Mouse (Mus musculus) cerebellum, adult 2 months (tissue): ENCODE measurements at regions not wholly inside any gene's neighbourhood (a gene's known extent, or its start where the extent isn't known, plus 50 kb on each side); places are given as distances from the start of the nearest gene placed in this dataset.

Experiments used
- CTCF ChIP-seq: fragments of 200-500 bp; IDR thresholded peaks from 2 replicates; pipeline ENCODE4 v1.5.1; 2011; ENCODE audit warnings: low read depth, mild to moderate bottlenecking, control low read depth, low read length, moderate library complexity, borderline replicate concordance; ENCODE audit not compliant: insufficient read depth
- POLR2A ChIP-seq: fragments of 200-500 bp; IDR thresholded peaks from 2 replicates; pipeline ENCODE4 v1.6.1; 2011; ENCODE audit warnings: low read length, control low read depth, borderline replicate concordance; ENCODE audit not compliant: insufficient read depth

- TF ChIP-seq POLR2A (no peak), CTCF (no peak)
These were observed 57.8 kb upstream of the Arhgap18 start for GRCm38 (mm10) chr10:26695212-26695933.
